Mouse (Mus musculus): Measurements from ENCODE around the gene Gna14.

GRCm38 (mm10) chr19:16556988-16557387, 121.4 kb downstream of the Gna14 start:
- no peak for TF ChIP-seq CTCF (IDR thresholded peaks at IDR 0.05; ENCODE audit: low read depth, low read length)
- TF ChIP-seq POLR2A (IDR thresholded peaks at IDR 0.05; ENCODE audit: extremely low read depth, insufficient read depth, low read length) = no peak
